Mouse (Mus musculus) intestine, embryonic 15.5 days (tissue): ENCODE measurements around the gene Dennd2d. TPM values are rescaled to one million over a fixed set of nuclear protein-coding genes. Genes with fewer than 3 reads are reported as not detected.

Experiments
- ATAC-seq: fragments of 200-750 bp; cut with Nextera tagmentation; 2 replicates; pipeline ENCODE4 v1.8.0; 2017; ENCODE audit warnings: moderate TSS enrichment, moderate library complexity
- H3K27ac ChIP-seq: fragments of 300-500 bp; sonication (generic); 2 replicates; pipeline ENCODE4 v1.5.1; 2015; ENCODE audit warnings: mild to moderate bottlenecking, inconsistent platforms
- H3K27me3 ChIP-seq: fragments of 300-500 bp; sonication (generic); replicated peaks from 2 replicates; pipeline ENCODE4 v1.6.1; 2015; ENCODE audit warnings: inconsistent platforms
- H3K36me3 ChIP-seq: fragments of 300-500 bp; sonication (generic); 2 replicates; pipeline ENCODE4 v1.6.1; 2015; ENCODE audit warnings: inconsistent platforms
- H3K4me1 ChIP-seq: fragments of 300-500 bp; sonication (generic); replicated peaks from 2 replicates; pipeline ENCODE4 v1.6.1; 2015; ENCODE audit warnings: inconsistent platforms
- H3K4me2 ChIP-seq: fragments of 300-500 bp; sonication (generic); replicated peaks from 2 replicates; pipeline ENCODE4 v1.6.1; 2015; ENCODE audit warnings: mild to moderate bottlenecking, inconsistent platforms
- H3K4me3 ChIP-seq: fragments of 300-500 bp; sonication (generic); replicated peaks from 2 replicates; pipeline ENCODE4 v1.5.1; 2015; ENCODE audit warnings: inconsistent platforms
- H3K9ac ChIP-seq: fragments of 300-500 bp; sonication (generic); 2 replicates; pipeline ENCODE4 v1.6.1; 2015; ENCODE audit warnings: inconsistent platforms
- H3K9me3 ChIP-seq: fragments of 300-500 bp; sonication (generic); 2 replicates; pipeline ENCODE4 v1.6.1; 2016; ENCODE audit warnings: inconsistent platforms
- WGBS: fragments of 180-500 bp; shearing (Covaris S2); methylation state at CpG from one replicate; pipeline ENCODE4 v1.1.7; 2015; 5-methylcytosine and 5-hydroxymethylcytosine counted together
- polyA plus RNA-seq: library from polyadenylated mRNA; unstranded; fragments of >200 nt; fragmentation: Nextera tagmentation; extraction: Ambion mirVana; gene quantifications from 2 replicates; pipeline ENCODE4 v1.2.1, GENCODE M21; 2015

Dennd2d gene
- polyA plus RNA-seq, 1 experiment from 2014 or later: 18.9 TPM

DNA sequence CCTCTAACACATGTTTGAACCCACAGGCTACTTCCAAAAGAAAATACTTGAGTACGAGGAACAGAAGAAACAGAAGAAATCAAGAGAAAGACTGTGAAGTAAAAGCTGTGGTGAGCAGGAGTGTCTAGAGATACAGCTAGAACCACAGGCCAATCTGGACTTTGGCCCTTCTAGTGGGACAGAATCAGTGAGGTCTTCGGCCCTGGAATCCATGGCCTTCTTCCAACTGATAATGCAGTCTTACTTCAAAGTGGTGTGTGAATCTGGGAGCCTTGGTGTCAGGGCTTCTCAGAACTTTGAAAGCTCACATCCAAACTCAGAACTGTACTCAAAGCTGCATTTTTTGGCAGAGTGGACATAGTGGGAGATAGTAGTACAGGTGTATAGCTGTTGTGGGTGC is 18.3 kb downstream of the Dennd2d start:
- no peak overlapping the region for H3K4me3 ChIP-seq
- H3K27me3 ChIP-seq: no peaks in the 10 kb centered on the region
- no peak for ATAC-seq
- H3K4me1 ChIP-seq: no peaks in the 10 kb centered on the region; the same call in 1 of the 2 replicates
- H3K9ac ChIP-seq: no peak overlapping the region
- no peaks in the 10 kb centered on the region for H3K36me3 ChIP-seq
- 77% methylated on average over 2 of the region's 2 CpGs for WGBS
- no peak overlapping the region for H3K4me2 ChIP-seq
- no peak overlapping the region for H3K27ac ChIP-seq
- no peaks in the 10 kb centered on the region for H3K9me3 ChIP-seq

DNA sequence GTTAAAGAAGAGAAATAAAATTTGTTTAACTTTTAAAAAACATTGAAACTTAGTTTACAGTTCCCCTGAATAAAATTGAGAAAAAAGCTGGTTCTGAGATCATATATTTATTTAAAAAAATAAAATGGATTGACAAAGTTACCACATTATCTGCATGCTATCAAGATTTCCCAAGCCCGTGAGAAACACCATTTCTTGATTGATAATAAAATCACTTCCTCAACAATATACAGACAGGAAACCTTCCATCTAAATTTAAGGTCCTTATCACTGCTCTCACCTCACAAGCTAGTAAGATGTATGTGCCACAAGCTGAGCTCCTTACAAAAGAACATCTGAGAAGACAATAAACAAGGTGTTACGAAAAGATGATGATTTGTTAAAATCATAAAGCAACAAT is 20.7 kb downstream of the Dennd2d start:
- no peaks in the 10 kb centered on the region for H3K36me3 ChIP-seq
- WGBS: 87% methylated on average over 2 of the region's 2 CpGs
- H3K27ac ChIP-seq: no peak overlapping the region
- no peaks in the 10 kb centered on the region for H3K4me1 ChIP-seq
- H3K27me3 ChIP-seq: no peaks in the 10 kb centered on the region
- H3K9ac ChIP-seq: no peak overlapping the region
- ATAC-seq: no peak
- no peaks in the 10 kb centered on the region for H3K9me3 ChIP-seq
- no peak overlapping the region for H3K4me3 ChIP-seq
- no peak overlapping the region for H3K4me2 ChIP-seq

DNA sequence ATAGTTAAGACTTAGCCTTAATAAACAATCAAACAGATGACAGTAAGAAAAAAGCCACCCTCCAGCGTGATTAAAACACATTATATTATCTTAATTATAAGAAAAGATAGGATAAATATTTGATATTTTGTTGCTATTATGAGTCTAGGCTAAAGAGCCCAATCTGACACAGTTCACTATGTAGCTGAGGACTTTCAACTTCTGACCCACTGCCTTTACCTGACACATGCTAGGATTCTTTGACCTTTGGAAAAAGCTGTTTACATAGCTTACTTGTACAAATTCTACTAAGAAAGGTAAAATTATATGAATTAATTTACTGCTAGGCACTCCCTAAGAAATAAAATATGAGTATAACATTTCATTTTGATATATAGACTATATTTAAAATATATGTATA is 28.5 kb downstream of the Dennd2d start:
- no peaks in the 10 kb centered on the region for H3K36me3 ChIP-seq
- WGBS: 79% methylated on average over 1 of the region's 1 CpGs
- no peak overlapping the region for H3K27ac ChIP-seq
- ATAC-seq: no peak
- no peaks in the 10 kb centered on the region for H3K4me1 ChIP-seq
- H3K4me2 ChIP-seq: no peak overlapping the region
- H3K9ac ChIP-seq: no peak overlapping the region
- H3K27me3 ChIP-seq: no peaks in the 10 kb centered on the region
- H3K4me3 ChIP-seq: no peak overlapping the region
- no peaks in the 10 kb centered on the region for H3K9me3 ChIP-seq

DNA sequence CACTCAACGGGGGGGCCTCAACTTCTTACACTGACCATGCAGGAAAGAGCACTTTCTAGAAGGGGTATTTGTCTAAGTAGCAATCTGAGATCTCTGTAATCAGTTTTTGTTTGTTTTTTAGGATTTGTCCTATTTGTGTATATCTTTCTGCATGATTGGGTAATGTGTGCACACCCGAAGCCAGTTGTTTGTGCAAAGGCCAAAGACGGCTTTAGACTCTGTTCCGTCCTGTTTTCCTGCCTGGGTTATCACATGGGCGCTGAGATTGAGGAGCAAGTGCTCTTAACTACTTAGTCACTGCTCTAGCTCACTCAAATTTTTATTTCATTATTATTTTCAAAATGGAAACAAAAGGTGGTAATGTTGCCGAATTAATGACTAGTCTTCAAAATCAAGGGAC is 32.8 kb downstream of the Dennd2d start:
- Histone ChIP-seq H3K4me3 (no peak overlapping the region), H3K4me2 (no peak overlapping the region), H3K9me3 (no peaks in the 10 kb centered on the region), H3K36me3 (no peaks in the 10 kb centered on the region), H3K4me1 (no peaks in the 10 kb centered on the region), H3K27ac (no peak overlapping the region), H3K27me3 (no peaks in the 10 kb centered on the region), H3K9ac (no peak overlapping the region)
- 84% methylated on average over 6 of the region's 6 CpGs for WGBS
- no peak for ATAC-seq

DNA sequence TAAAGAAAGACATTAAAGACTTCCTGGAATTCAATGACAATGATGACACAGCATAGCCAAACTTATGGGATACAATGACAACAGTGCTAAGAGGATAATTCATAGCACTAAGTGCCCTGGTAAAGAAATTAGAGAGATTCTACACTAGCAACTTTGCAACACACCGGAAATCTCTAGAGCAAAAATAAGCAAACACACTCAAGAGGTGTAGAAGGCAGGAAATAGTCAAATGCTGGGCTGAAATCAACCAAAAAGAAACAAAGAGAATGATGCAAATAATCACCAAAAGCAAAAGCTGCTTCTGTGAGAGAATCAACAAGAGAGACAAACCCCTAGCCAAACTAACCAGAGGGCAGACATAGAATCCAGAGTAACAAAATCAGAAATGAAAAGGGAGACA is 40.5 kb downstream of the Dennd2d start:
- H3K9me3 ChIP-seq: no peaks in the 10 kb centered on the region
- no peaks in the 10 kb centered on the region for H3K4me1 ChIP-seq
- no peak for ATAC-seq
- H3K9ac ChIP-seq: no peak overlapping the region
- H3K36me3 ChIP-seq: no peaks in the 10 kb centered on the region
- no peak overlapping the region for H3K4me2 ChIP-seq
- no peaks in the 10 kb centered on the region for H3K27me3 ChIP-seq
- WGBS: 91% methylated on average over 1 of the region's 1 CpGs
- no peak overlapping the region for H3K4me3 ChIP-seq
- H3K27ac ChIP-seq: no peak overlapping the region

DNA sequence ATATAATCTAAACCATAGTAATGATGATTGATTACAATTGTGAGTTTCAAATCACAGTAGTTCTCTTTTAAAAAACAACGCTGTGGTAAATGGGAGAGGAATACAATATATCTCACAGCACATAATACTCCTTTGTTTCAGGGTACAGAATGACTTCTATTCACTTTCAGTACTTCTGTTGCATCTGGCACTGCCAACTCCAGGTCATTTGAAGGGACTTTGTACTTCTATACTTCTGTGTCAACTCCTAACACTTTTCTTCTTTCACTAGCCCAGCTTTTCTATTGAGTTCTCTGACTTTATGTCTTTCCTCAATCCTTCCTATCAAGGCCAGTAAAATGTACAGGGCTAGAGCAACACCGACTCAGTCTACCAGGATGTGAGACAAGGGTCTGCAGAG is 44.2 kb downstream of the Dennd2d start:
- Histone ChIP-seq H3K9ac (no peak overlapping the region), H3K4me1 (no peaks in the 10 kb centered on the region), H3K4me2 (no peak overlapping the region), H3K36me3 (no peaks in the 10 kb centered on the region), H3K9me3 (no peaks in the 10 kb centered on the region), H3K27me3 (no peaks in the 10 kb centered on the region), H3K27ac (no peak overlapping the region), H3K4me3 (no peak overlapping the region)
- 85% methylated on average over 2 of the region's 2 CpGs for WGBS
- ATAC-seq: peak; percentile 28; the same call in 1 of the 2 replicates

DNA sequence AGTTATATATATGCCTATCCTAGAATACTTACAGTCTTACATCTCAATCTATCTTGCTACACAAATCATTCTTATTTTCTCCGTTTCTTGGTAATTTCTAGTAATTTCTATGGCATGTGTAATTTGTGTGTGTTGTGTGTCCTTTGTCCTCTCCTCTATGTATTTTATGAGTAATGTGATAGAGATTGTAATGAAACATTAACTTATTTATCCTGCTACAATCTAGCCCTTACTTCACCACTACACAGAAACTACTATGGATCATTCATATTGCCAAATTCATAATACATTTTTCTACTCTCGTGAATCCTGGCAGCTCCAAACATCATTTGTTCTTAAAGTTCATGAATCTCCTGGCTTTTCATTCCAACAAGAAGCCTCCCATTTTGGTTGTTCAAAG is 45.8 kb downstream of the Dennd2d start:
- no peaks in the 10 kb centered on the region for H3K36me3 ChIP-seq
- peak; percentile 70; the same call in 1 of the 2 replicates for ATAC-seq
- H3K4me2 ChIP-seq: no peak overlapping the region
- no peaks in the 10 kb centered on the region for H3K9me3 ChIP-seq
- WGBS: 81% methylated on average over 2 of the region's 2 CpGs
- no peaks in the 10 kb centered on the region for H3K4me1 ChIP-seq
- no peak overlapping the region for H3K4me3 ChIP-seq
- no peak overlapping the region for H3K27ac ChIP-seq
- H3K9ac ChIP-seq: no peak overlapping the region
- H3K27me3 ChIP-seq: no peaks in the 10 kb centered on the region

DNA sequence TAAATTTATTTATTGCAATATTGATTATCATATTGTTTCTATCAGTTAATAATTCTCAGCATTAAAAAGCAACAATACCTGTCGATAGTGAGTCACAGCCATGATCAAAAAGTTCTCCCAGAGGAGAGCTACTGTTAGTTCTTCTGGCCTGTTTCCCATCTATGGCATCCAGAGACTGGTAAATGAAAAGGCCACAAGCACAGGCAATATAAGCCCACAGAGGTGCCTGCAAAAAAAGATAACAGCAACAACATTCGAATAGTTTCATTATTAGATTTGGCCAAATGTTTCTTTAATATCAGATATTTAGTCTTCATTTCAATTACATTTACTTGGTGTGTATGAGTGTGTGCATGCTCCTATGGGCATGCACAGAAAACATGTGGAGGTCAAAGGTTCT is 51.1 kb downstream of the Dennd2d start:
- 92% methylated on average over 2 of the region's 2 CpGs for WGBS

DNA sequence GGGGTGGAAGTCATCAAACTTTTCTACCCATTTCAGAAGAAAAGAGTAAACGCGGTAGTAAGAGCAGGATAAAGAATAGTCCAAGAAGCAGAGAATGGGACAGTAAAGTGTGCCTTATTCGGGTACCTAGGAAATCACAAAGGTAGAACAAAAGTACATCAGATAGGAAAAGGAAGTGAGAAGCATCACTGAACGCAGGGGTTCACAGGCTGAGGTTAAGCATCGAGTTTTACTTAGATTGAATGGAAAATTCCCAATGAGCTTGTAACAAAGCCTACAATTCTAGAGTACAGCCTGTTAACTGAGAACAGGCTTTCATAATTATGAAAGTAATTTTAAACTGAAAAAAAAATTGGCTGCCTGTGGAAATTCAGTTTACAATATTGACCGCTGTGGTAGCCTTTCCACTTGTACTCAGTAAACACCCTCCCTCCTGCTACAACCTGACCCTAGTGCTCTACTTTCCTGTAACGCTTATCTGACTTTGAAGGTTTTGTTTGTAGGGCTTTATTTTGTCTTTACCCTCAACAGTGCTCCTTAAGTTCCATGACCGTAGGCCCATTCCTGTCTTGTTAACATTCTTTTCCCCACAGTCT is 62.6 kb downstream of the Dennd2d start:
- H3K9me3 ChIP-seq: no peaks in the 10 kb centered on the region
- H3K4me3 ChIP-seq: no peak overlapping the region
- H3K9ac ChIP-seq: no peak overlapping the region
- no peak overlapping the region; the same call in 1 of the 2 replicates for H3K4me2 ChIP-seq
- no peaks in the 10 kb centered on the region for H3K36me3 ChIP-seq
- H3K27ac ChIP-seq: no peak overlapping the region
- ATAC-seq: no peak
- 0 out of 2 replicates have a peak, but pooled peaks cover 2% of the 10 kb centered on the region for H3K4me1 ChIP-seq
- 79% methylated on average over 8 of the region's 8 CpGs for WGBS
- H3K27me3 ChIP-seq: no peaks in the 10 kb centered on the region

More for the DNA sequence above, 51.1 kb downstream of the Dennd2d start:
- ATAC-seq: no peak
- Histone ChIP-seq H3K4me1 (no peaks in the 10 kb centered on the region), H3K9me3 (no peaks in the 10 kb centered on the region), H3K27ac (no peak overlapping the region), H3K4me2 (no peak overlapping the region), H3K4me3 (no peak overlapping the region), H3K36me3 (peaks cover 5% of the 10 kb centered on the region; the same call in 1 of the 2 replicates), H3K9ac (no peak overlapping the region), H3K27me3 (no peaks in the 10 kb centered on the region)

DNA sequence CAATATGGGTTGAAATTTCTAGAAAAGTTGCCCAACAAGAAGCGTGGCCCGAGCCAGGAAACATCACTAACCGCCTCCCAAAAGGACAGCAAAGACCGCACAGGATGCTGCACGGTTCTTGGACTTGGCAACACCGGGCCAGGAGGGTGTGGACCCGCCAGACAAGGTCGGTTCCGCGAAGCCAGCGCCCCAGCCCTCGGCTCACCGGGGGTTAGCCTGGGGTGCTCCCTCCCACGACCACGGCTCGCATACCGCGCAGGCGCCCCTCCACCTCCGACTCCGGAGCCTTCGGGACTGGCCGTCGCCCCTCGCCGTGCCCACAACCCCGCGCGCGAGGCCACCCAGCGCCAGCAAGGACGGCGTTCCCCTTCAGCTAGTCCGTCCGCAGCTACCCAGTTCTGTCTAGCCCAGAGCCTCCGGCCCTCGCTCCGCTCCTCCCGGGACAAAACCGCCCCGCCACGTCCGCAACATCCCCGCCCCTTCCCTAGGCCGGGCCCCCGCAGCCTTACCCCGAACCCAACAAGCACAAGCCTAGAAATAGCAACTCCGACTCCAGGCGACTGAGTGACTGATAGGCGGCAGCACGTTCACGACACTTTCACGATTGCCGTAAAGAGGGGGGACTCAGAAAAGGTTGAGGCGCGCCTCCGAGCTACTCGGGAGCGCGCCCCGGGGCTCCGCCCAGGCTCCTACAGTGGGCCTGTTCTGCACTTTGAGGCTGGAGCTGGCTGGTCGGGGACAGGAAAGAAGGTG is 65.1 kb downstream of the Dennd2d start, which contains the start of the genes Dram2 and Cept1:
Dram2 (plus strand) TSS at position 628 of the 753 bp plus-strand sequence.
Cept1 (minus strand) TSS at position 632 of the 753 bp plus-strand sequence.
- Histone ChIP-seq H3K4me3 (peak within 1 kb of the TSS; percentile 88), H3K36me3 (no peaks in the 10 kb centered on the region), H3K27me3 (no peaks in the 10 kb centered on the region), H3K27ac (peak within 1 kb of the TSS; percentile 98), H3K4me1 (0 out of 2 replicates have a peak, but pooled peaks cover 2% of the 10 kb centered on the region), H3K9me3 (no peaks in the 10 kb centered on the region), H3K4me2 (peak within 1 kb of the TSS; percentile 57), H3K9ac (peak within 1 kb of the TSS; percentile 89)
- under 1% methylated on average over 62 of the region's 63 CpGs for WGBS
- ATAC-seq: peak; percentile 95

DNA sequence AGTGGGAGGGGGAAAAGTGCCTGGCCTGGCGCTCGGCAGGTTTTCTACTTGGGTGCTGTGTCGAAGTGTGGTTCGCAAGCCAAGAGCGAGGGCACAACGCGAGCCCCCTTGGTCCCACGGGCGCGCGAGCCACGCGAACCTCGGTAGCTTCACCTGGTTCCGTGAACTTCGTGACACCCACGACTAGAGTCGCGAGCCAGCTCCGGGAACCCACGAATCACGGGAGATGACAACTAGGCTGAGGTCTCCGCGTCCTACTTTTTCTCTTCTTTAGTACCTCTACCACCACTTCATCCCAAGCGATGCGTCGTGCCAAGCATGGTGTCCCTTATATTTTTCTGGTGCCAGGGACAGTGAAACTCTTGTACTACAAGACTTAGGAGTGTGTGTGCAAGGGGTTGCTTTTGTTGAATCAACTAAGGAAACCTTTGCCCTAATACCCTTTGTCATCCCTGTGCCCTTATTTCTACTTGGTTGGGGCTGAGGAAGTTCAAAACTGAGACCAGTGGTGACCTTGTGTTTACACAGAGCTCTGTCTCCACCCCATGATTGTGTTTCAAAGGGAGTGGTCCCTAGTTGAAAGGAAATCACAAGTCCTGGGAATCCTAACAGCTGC is 65.8 kb downstream of the Dennd2d start:
- H3K36me3 ChIP-seq: no peaks in the 10 kb centered on the region
- peak overlapping the region; percentile 98 for H3K27ac ChIP-seq
- 0 out of 2 replicates have a peak, but pooled peaks cover 2% of the 10 kb centered on the region for H3K4me1 ChIP-seq
- H3K9ac ChIP-seq: peak overlapping the region; percentile 89
- no peaks in the 10 kb centered on the region for H3K27me3 ChIP-seq
- under 1% methylated on average over 27 of the region's 27 CpGs for WGBS
- peak; percentile 71 for ATAC-seq
- no peaks in the 10 kb centered on the region for H3K9me3 ChIP-seq
- H3K4me2 ChIP-seq: peak overlapping the region; percentile 57
- H3K4me3 ChIP-seq: peak overlapping the region; percentile 88

DNA sequence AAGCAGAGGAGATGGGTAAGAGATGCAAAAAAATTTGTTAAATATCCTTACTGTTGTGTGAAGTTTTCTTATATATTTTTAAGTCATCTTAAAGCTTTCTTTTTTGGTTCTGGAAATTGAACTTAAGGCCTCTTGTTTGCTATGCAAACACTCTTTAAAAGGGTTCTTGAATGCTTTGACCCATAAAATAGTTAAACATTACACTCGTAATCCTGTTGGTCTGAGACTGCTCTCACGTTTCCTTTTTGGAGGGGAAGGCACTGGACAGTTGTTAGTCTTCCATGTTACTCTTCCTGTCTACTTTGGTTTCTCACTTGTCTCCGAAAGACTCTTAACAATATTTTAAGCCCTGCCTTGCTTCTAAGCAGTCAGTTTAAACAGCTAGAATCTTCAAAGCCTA is 66.8 kb downstream of the Dennd2d start:
- H3K4me3 ChIP-seq: no peak overlapping the region
- WGBS: 12% methylated on average over 3 of the region's 3 CpGs

More for the DNA sequence above, 66.8 kb downstream of the Dennd2d start:
- no peaks in the 10 kb centered on the region for H3K27me3 ChIP-seq
- no peak for ATAC-seq
- H3K4me2 ChIP-seq: peak overlapping the region; percentile 57
- no peaks in the 10 kb centered on the region for H3K9me3 ChIP-seq
- H3K9ac ChIP-seq: no peak overlapping the region
- no peak overlapping the region for H3K27ac ChIP-seq
- H3K4me1 ChIP-seq: 0 out of 2 replicates have a peak, but pooled peaks cover 2% of the 10 kb centered on the region
- H3K36me3 ChIP-seq: peaks cover 2% of the 10 kb centered on the region; the same call in 1 of the 2 replicates
